Mouse (Mus musculus) right cerebral cortex, postnatal 4 days (tissue): ENCODE data around the gene Gm9945.

Source experiments
- DNase-seq: peaks from one replicate; pipeline ENCODE4 v3.0.0-alpha.2; 2022

Gene Gm9945

GRCm38 (mm10) chr11:53525461-53525860 lies 45.5 kb downstream of the Gm9945 start:
- no peak for DNase-seq

GRCm38 (mm10) chr11:53528397-53529252 lies 48.7 kb downstream of the Gm9945 start:
- DNase-seq, result no peak

GRCm38 (mm10) chr11:53529253-53529557 lies 49.2 kb downstream of the Gm9945 start:
- DNase-seq, result no peak

GRCm38 (mm10) chr11:53530001-53530400 lies 50.0 kb downstream of the Gm9945 start:
- no peak for DNase-seq
